Mouse (Mus musculus): ENCODE results near the gene Lrch1.

DNA sequence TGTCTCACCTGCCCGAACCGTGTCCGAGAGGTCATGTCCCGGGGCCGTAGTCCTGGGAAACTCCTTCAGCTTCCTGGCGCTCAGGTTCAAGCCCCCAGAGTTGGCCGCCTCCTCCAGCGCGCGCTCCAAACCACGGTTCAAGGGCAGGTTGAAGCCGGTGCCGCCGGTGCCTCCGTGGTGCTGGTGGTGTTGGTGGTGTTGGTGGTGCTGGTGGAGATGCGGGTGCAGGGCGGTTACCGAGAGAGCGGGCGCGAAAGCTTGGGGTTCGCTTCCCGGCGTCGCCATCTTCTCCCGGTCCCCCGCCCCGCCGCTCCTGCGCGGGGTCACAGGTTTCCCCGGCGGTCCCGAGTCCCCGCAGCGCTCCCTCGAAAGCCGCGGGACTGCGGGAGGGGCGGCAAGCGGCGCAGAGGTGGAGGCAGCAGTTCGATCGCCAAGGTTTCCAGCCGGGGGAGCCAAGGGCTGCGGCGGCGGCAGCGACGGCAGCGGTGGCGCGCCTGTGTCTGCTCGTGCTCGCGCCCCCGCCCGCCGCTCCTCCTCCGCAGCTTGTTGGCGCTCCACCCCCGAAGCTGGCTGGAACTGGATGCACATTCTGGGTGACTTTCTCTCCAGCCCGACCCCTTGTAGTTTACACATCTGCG, at the start of gene Lrch1:
- TF ChIP-seq CTCF (IDR thresholded peaks at IDR 0.05; ENCODE audit: extremely low read depth, insufficient read depth, low read length) (no peak), POLR2A (IDR thresholded peaks at IDR 0.05; ENCODE audit: extremely low read depth, insufficient read depth, low read length) (0 out of 2 replicates have a peak, but pooled peaks have one; percentile 10)
